Mouse (Mus musculus) layer of hippocampus, postnatal 36 days (tissue): ENCODE measurements around the gene Vwa3b. TPM values are rescaled to one million over a fixed set of nuclear protein-coding genes. Genes with fewer than 3 reads are reported as not detected.
"Not testable (repeated sequence)": the region's sequence is repeated elsewhere in the genome, so short reads cannot be mapped to it uniquely, and the experiment has no call there.

Source experiments
- DNase-seq, 2 experiments: peaks; one replicate each; pipeline ENCODE4 v3.0.0; 2022
- total RNA-seq, 2 experiments: library from RNA; stranded (reverse); gene quantifications; 2 replicates each; pipeline ENCODE4 v1.2.3; 2021

Vwa3b gene
- total RNA-seq: 10 to 100 TPM; 21.0 to 29.4 TPM

- DNase-seq: no peak
Measured at GRCm38 (mm10) chr1:37025962-37026686, at the start of gene Vwa3b. Vwa3b (plus strand) TSS chr1:37026596.

- no peak for DNase-seq
Measured at GRCm38 (mm10) chr1:36976770-36977169, 49.6 kb upstream of the Vwa3b start.

GRCm38 (mm10) chr1:36982191-36982961 is 44.0 kb upstream of the Vwa3b start:
- DNase-seq: no peak

- no peak for DNase-seq
Measured at GRCm38 (mm10) chr1:36983754-36984153, 42.6 kb upstream of the Vwa3b start.

- DNase-seq: no peak
Measured at GRCm38 (mm10) chr1:36984406-36984805, 42.0 kb upstream of the Vwa3b start.

GRCm38 (mm10) chr1:36985896-36986295 is 40.5 kb upstream of the Vwa3b start:
- no peak for DNase-seq

- DNase-seq: no peak
Measured at GRCm38 (mm10) chr1:36986396-36987160, 39.8 kb upstream of the Vwa3b start.

GRCm38 (mm10) chr1:36987172-36988148 is 38.9 kb upstream of the Vwa3b start:
- no peak for DNase-seq

GRCm38 (mm10) chr1:36988161-36988560 is 38.2 kb upstream of the Vwa3b start:
- DNase-seq: no peak

GRCm38 (mm10) chr1:36988561-36988960 is 37.8 kb upstream of the Vwa3b start:
- DNase-seq: no peak

GRCm38 (mm10) chr1:36994296-36994695 is 32.1 kb upstream of the Vwa3b start:
- no peak for DNase-seq

GRCm38 (mm10) chr1:36995760-36996159 is 30.6 kb upstream of the Vwa3b start:
- no peak for DNase-seq

GRCm38 (mm10) chr1:36996561-36997213 is 29.7 kb upstream of the Vwa3b start:
- no peak for DNase-seq

GRCm38 (mm10) chr1:37000307-37000706 is 26.1 kb upstream of the Vwa3b start:
- DNase-seq: no peak

- DNase-seq: no peak
Measured at GRCm38 (mm10) chr1:37001636-37002315, 24.6 kb upstream of the Vwa3b start.

- DNase-seq: no peak
Measured at GRCm38 (mm10) chr1:37002316-37003008, 23.9 kb upstream of the Vwa3b start.

GRCm38 (mm10) chr1:37004533-37004932 is 21.9 kb upstream of the Vwa3b start:
- DNase-seq: no peak

GRCm38 (mm10) chr1:37005036-37005435 is 21.4 kb upstream of the Vwa3b start:
- no peak for DNase-seq

GRCm38 (mm10) chr1:37006529-37006928 is 19.9 kb upstream of the Vwa3b start:
- DNase-seq: not testable (repeated sequence)

GRCm38 (mm10) chr1:37009880-37010279 is 16.5 kb upstream of the Vwa3b start:
- no peak for DNase-seq
